Mouse (Mus musculus) erythroblast, embryonic 14.5 days (primary cell): ENCODE results near the gene Pomc.

Source experiments
- GATA1 ChIP-seq: IDR thresholded peaks from 2 replicates; pipeline ENCODE4 v1.6.1; 2012; ENCODE audit warnings: low read length, inconsistent platforms, mixed read lengths
- TAL1 ChIP-seq: IDR thresholded peaks from 3 replicates; pipeline ENCODE4 v1.6.1; 2012; ENCODE audit warnings: low read length, inconsistent platforms, mixed read lengths

- no peak for TF ChIP-seq TAL1
- TF ChIP-seq GATA1, result no peak
Measured at GRCm38 (mm10) chr12:3983736-3984135, 29.0 kb downstream of the Pomc start.
